Mouse (Mus musculus): Measurements from ENCODE around the gene Rnf43. TPM values are rescaled to one million over a fixed set of nuclear protein-coding genes. Genes with fewer than 3 reads are reported as not detected.

Rnf43 gene
- polyA plus RNA-seq, 1 experiment from 2014 or later: 3.2 TPM

DNA sequence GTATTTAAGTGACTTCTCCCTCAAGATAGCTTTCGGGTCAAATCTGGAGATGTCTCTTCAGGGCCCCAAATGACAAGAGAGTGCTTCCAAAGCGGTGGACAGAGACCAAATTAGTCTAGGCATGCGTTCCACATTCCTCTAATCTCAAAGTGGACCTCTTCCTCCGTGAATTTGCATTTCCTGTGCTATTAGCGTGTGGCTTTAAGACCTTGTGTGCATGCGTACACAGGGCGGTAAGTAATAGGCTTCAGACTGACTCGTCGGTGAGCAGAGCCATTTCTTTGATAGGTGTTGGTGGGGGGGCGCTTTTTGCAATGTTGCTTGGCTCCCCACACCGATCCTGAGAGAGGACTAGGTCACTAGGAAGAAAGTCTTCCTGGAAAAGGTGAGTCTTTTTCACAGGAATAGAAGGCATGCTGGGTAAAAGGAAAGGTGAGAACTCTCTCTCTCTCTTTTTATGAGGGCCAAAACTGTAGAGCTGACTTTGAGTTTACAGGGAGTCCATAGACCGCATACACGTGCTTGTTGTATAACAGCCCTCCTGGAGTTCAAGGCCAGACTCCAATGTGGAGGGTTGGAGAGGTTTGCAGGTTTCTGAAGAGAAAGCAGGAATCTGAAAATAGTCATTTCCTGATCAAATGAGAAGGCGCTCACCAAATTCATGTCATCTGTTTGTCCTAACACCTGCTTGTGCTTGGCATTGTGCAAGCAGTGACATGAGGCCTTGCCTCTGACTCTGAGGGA is 39.5 kb downstream of the Rnf43 start:
- no peaks in the 10 kb centered on the region; the same call in 1 of the 2 replicates for H3K4me1 ChIP-seq
- H3K36me3 ChIP-seq (replicated peaks): 0 out of 2 replicates have a peak, but pooled peaks cover 4% of the 10 kb centered on the region
- H3K9me3 ChIP-seq: no peaks in the 10 kb centered on the region
- WGBS: 85% methylated on average over 14 of the region's 14 CpGs
- no peak overlapping the region for H3K4me3 ChIP-seq
- H3K27me3 ChIP-seq (replicated peaks; ENCODE audit: low read depth, poor library complexity, severe bottlenecking): no peaks in the 10 kb centered on the region
- no peak overlapping the region for H3K27ac ChIP-seq (replicated peaks)
- no peak for DNase-seq (ENCODE audit: low spot score)

DNA sequence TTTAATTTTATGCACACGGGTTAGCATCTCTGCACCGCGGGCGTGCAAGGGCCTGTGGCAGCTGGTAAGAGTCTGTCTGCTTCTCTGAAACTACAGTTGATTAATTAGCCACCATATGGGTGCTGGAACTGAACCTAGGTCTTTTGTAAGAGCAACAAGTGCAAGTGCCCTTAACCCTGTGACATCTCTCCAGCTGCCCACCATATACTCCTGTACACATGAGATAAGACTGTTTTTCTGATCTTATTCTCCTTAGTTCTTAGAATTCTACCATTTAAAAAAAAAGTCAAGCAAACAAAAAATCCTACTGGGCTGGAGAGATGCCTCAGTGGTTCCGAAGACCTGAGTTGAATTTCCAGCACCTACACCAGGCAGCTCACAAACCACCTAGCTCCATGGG is 41.1 kb downstream of the Rnf43 start:
- no peak for DNase-seq (ENCODE audit: low spot score)
- Histone ChIP-seq H3K9me3 (no peaks in the 10 kb centered on the region), H3K36me3 (replicated peaks) (0 out of 2 replicates have a peak, but pooled peaks cover 4% of the 10 kb centered on the region), H3K27me3 (replicated peaks; ENCODE audit: low read depth, poor library complexity, severe bottlenecking) (peaks cover 12% of the 10 kb centered on the region), H3K27ac (replicated peaks) (no peak overlapping the region), H3K4me1 (peaks cover 6% of the 10 kb centered on the region), H3K4me3 (no peak overlapping the region)
- 91% methylated on average over 5 of the region's 5 CpGs for WGBS

DNA sequence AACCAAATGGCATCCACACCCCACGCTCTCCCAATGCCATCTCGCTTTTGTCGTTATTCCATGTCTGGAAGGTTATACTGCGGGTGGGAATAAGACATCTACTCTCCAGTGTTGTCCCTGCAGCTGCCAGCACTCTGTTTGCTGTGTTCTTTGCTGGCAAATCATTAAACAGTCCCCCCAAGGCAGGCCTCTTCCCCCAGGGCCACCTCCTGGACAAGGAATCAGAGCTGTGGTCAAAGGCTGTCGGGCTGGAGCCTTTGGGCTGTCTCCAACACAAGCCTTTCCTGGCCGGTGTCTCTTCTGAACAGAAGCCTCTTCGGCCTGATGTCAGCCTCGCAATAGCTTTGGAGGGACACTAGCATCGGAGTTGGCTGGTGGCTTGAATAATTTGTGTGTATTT is 41.8 kb downstream of the Rnf43 start:
- H3K4me1 ChIP-seq: peaks cover 6% of the 10 kb centered on the region
- no peak overlapping the region for H3K4me3 ChIP-seq
- H3K36me3 ChIP-seq (replicated peaks): 0 out of 2 replicates have a peak, but pooled peaks cover 4% of the 10 kb centered on the region
- H3K27ac ChIP-seq (replicated peaks): no peak overlapping the region
- peaks cover 18% of the 10 kb centered on the region for H3K27me3 ChIP-seq (replicated peaks; ENCODE audit: low read depth, poor library complexity, severe bottlenecking)
- no peaks in the 10 kb centered on the region for H3K9me3 ChIP-seq
- DNase-seq (ENCODE audit: low spot score): no peak
- WGBS: 90% methylated on average over 9 of the region's 9 CpGs

DNA sequence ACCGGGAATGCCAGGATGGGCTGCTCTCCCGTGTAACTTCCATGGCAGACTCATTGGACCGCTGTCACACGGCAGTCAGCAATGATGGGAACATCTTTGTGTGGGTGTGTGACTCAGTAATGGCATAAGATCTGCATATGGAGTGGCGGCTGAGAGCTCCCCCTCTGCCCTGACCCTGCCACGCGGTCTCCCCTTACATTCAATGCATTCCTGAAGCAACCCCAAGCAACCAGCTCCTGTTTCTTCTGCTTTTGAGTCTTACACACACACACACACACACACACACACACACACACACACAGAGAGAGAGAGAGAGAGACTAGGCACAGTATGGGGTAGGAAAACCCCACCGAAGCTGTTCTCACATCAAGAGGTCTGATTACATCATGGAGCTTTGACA is 45.0 kb downstream of the Rnf43 start:
- Histone ChIP-seq H3K27ac (replicated peaks) (peak overlapping the region; percentile 5; the same call in 1 of the 2 replicates), H3K4me1 (peaks cover 29% of the 10 kb centered on the region)
- DNase-seq (ENCODE audit: low spot score): no peak

DNA sequence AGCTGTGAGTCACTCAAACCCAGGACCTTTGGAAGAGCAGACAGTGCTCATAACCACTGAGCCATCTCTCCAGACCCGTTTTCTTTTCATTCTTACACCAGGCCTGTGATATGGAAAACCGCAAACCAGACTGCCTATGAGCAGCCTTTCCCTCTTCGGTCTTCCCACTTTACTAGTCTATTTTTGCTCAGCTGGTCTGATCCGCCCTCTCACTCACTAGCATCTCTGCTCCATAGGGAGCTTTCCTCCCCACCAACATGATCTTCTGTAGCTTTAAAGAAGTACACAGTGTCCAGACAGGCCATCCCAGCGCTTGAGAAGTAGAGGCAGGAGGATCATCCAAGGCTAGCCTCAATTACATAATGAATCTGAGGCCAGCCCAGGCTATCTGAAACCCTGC is 46.5 kb downstream of the Rnf43 start:
- Histone ChIP-seq H3K9me3 (no peaks in the 10 kb centered on the region), H3K27ac (replicated peaks) (peak overlapping the region; percentile 74; the same call in 1 of the 2 replicates), H3K36me3 (replicated peaks) (0 out of 2 replicates have a peak, but pooled peaks cover 4% of the 10 kb centered on the region), H3K4me3 (peak overlapping the region; percentile 51; the same call in 1 of the 2 replicates), H3K27me3 (replicated peaks; ENCODE audit: low read depth, poor library complexity, severe bottlenecking) (peaks cover 42% of the 10 kb centered on the region), H3K4me1 (peaks cover 29% of the 10 kb centered on the region)
- DNase-seq (ENCODE audit: low spot score): no peak
- 80% methylated on average over 5 of the region's 5 CpGs for WGBS

More for the DNA sequence above, 45.0 kb downstream of the Rnf43 start:
- Histone ChIP-seq H3K36me3 (replicated peaks) (0 out of 2 replicates have a peak, but pooled peaks cover 4% of the 10 kb centered on the region), H3K4me3 (no peak overlapping the region), H3K27me3 (replicated peaks; ENCODE audit: low read depth, poor library complexity, severe bottlenecking) (peaks cover 42% of the 10 kb centered on the region), H3K9me3 (no peaks in the 10 kb centered on the region)
- 55% methylated on average over 8 of the region's 8 CpGs for WGBS

DNA sequence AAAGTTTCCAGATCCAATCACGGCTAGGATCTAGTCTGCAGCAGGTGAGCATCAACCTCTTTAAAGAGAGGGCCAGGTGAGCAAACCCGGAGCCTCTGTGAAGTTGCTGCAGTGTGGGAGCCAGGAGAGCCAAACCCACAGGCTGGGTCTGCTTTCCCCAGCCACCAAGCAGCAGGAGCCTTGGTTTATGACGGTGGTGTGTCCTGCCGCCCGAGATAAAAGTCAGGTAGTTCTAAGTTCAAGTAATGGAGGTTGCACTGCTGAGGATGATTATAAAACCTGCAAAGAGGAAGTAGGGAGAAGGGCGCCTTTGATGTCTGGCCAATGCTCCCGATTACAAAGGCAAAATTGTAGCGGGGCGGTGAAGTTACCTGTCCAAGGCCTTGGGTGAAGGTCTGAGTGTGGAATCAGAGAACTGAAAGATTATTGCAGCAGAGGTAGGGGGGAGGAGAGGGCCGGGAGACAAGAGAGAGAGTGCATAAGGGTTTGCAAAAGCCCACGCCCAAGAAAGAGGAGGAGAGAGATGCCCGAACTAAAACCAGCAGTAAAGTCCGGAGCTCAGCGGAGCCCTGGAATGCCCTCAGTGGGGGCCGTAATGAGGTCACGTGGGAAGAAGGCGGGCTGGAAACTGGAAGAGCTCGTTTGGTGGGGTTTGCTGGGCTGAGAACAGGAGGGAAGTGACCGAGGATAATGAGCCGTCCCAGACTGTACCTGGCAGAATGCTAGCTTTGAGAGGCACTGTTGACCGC is 47.2 kb downstream of the Rnf43 start:
- 7% methylated on average over 21 of the region's 21 CpGs for WGBS
- Histone ChIP-seq H3K4me1 (peaks cover 29% of the 10 kb centered on the region), H3K9me3 (no peaks in the 10 kb centered on the region), H3K27me3 (replicated peaks; ENCODE audit: low read depth, poor library complexity, severe bottlenecking) (peaks cover 42% of the 10 kb centered on the region), H3K27ac (replicated peaks) (peak overlapping the region; percentile 74), H3K4me3 (peak overlapping the region; percentile 51), H3K36me3 (replicated peaks) (0 out of 2 replicates have a peak, but pooled peaks cover 4% of the 10 kb centered on the region)
- DNase-seq (ENCODE audit: low spot score): peak; percentile 82

DNA sequence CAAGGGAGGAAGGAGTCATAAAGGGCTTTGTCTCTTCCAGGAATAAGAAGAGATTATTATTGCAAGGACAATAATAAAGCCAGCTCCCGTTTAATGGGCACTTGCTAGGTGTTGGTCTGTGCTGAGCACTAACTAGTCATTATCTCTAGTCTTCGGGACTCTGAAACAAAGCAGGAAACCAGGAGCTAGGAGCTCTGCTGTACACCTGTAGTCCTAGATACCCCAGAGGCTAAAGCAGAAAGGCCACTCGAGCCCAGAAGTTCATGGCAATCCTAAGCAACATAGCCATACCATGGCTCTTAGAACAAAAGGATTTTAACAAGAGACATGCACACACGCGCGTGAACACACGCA is 47.7 kb downstream of the Rnf43 start:
- H3K4me1 ChIP-seq: peaks cover 29% of the 10 kb centered on the region
- H3K27ac ChIP-seq (replicated peaks): peak overlapping the region; percentile 74
- 47% methylated on average over 7 of the region's 7 CpGs for WGBS
- peaks cover 42% of the 10 kb centered on the region for H3K27me3 ChIP-seq (replicated peaks; ENCODE audit: low read depth, poor library complexity, severe bottlenecking)
- 0 out of 2 replicates have a peak, but pooled peaks cover 4% of the 10 kb centered on the region for H3K36me3 ChIP-seq (replicated peaks)
- H3K4me3 ChIP-seq: peak overlapping the region; percentile 51
- no peak for DNase-seq (ENCODE audit: low spot score)
- H3K9me3 ChIP-seq: no peaks in the 10 kb centered on the region

DNA sequence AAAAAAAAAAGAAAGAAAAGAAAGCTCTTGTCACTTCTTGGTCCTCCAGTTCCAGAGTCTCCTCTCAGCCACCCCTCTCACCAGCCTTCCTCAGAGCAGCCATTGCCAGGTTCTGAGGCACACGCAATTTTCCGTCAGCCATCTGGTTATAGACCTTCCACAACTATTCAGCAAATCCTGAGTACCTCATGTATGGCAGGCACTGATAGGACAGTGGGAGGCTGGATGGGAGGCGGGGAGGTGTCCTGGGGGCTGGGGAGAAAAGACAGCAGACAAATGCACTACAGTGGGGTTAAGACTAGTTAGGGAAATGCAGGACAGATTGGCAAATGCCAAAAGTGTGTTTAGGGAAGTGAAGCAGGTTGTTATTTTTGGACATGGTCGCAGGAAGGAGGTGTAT is 49.7 kb downstream of the Rnf43 start:
- Histone ChIP-seq H3K4me1 (peaks cover 29% of the 10 kb centered on the region), H3K27ac (replicated peaks) (no peak overlapping the region), H3K27me3 (replicated peaks; ENCODE audit: low read depth, poor library complexity, severe bottlenecking) (peaks cover 42% of the 10 kb centered on the region), H3K36me3 (replicated peaks) (no peaks in the 10 kb centered on the region), H3K4me3 (no peak overlapping the region), H3K9me3 (no peaks in the 10 kb centered on the region)
- no peak for DNase-seq (ENCODE audit: low spot score)
- WGBS: 82% methylated on average over 4 of the region's 4 CpGs

DNA sequence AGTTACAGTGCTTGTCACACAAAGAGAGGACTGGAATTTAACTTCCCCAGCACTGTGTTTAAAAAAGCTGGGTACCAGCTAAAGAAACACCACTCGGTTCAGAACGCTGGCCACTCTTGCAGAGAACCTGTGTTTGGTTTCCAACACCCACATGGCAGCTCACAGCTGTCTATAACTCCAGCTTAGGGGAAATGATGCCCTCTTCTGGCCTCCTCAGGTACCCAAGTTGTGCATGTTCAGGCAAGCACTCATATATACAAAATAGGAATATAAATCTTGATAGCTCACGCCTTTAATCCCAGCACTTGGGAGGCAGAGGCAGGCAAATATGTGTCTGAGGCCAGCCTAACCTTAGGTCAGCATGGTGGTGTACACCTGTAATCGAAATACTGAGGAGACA is 53.5 kb downstream of the Rnf43 start:
- DNase-seq (ENCODE audit: low spot score): no peak
- peaks cover 7% of the 10 kb centered on the region for H3K27me3 ChIP-seq (replicated peaks; ENCODE audit: low read depth, poor library complexity, severe bottlenecking)
- no peak overlapping the region for H3K27ac ChIP-seq (replicated peaks)
- WGBS: 86% methylated on average over 4 of the region's 4 CpGs
- H3K9me3 ChIP-seq: no peaks in the 10 kb centered on the region
- H3K36me3 ChIP-seq (replicated peaks): peaks cover 4% of the 10 kb centered on the region; the same call in 1 of the 2 replicates
- H3K4me3 ChIP-seq: no peak overlapping the region
- H3K4me1 ChIP-seq: peaks cover 6% of the 10 kb centered on the region; the same call in 1 of the 2 replicates

DNA sequence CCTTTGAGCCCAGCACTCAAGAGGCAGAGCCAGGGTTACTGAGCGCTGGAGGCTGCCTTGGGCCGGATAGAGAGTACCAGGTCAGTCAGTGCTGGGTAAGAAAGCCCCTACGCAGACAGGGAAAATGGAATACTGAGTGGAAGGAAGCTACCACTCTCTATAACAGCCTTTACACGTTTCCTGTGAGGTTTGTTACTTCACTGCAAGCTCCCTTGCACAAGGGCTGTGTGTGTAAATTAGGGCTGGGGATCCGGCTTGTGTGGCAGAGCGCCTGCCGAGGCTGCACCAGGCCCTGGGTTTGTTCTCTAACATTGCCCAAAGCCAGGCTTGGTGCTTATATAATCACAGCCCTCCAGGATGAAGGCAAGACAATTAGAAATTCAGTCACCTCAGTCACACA is 57.0 kb downstream of the Rnf43 start:
- WGBS: 70% methylated on average over 7 of the region's 7 CpGs
- H3K27ac ChIP-seq (replicated peaks): no peak overlapping the region

DNA sequence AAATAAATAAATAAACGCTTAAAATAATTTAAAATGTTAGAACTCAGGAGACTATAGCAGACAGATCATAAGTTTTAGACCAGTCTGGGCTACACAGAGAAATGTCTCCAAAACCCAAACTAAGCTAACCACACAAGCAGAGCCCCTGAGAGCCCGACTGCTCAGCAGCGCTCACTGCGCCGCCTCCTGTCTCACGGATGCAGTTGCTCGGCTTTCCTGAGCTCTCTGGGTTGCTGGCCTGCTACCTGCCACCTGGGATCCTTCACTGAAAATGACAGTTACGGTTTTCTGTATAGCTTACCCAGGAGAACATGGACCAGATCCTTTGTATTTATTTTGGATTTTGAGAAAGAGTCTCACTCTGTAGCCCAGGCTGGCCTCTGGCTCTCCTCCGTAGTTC is 57.8 kb downstream of the Rnf43 start:
- H3K27ac ChIP-seq (replicated peaks): no peak overlapping the region
- no peak overlapping the region for H3K4me3 ChIP-seq
- 51% methylated on average over 9 of the region's 9 CpGs for WGBS
- DNase-seq (ENCODE audit: low spot score): no peak
- H3K36me3 ChIP-seq (replicated peaks): peaks cover 4% of the 10 kb centered on the region; the same call in 1 of the 2 replicates
- peaks cover 12% of the 10 kb centered on the region for H3K4me1 ChIP-seq
- H3K9me3 ChIP-seq: no peaks in the 10 kb centered on the region
- no peaks in the 10 kb centered on the region; the same call in 1 of the 2 replicates for H3K27me3 ChIP-seq (replicated peaks; ENCODE audit: low read depth, poor library complexity, severe bottlenecking)

More for the DNA sequence above, 57.0 kb downstream of the Rnf43 start:
- Histone ChIP-seq H3K4me1 (peaks cover 4% of the 10 kb centered on the region; the same call in 1 of the 2 replicates), H3K27me3 (replicated peaks; ENCODE audit: low read depth, poor library complexity, severe bottlenecking) (no peaks in the 10 kb centered on the region; the same call in 1 of the 2 replicates), H3K9me3 (no peaks in the 10 kb centered on the region), H3K36me3 (replicated peaks) (peaks cover 4% of the 10 kb centered on the region; the same call in 1 of the 2 replicates), H3K4me3 (no peak overlapping the region)
- DNase-seq (ENCODE audit: low spot score): no peak

DNA sequence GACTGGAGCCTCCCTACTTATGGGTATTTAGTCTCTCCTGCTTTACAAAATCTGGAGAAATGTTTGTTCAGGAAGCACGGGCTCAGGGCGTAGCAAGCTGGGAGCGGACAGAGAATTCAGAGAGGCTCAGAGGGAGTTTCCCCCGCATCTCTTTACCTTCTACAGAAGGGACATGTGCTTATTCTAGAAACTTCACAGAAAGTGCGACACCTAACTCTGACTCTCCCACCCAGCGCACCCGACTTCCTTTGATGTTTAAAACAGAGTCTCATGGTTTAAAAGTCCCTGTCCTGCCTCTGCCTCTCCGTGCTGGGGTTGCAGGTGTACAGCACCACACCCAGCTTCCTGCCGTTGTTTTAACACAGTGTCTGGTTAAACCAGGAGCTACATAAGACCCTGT is 58.3 kb downstream of the Rnf43 start:
- no peaks in the 10 kb centered on the region; the same call in 1 of the 2 replicates for H3K27me3 ChIP-seq (replicated peaks; ENCODE audit: low read depth, poor library complexity, severe bottlenecking)
- H3K4me3 ChIP-seq: no peak overlapping the region
- DNase-seq (ENCODE audit: low spot score): no peak
- no peak overlapping the region for H3K27ac ChIP-seq (replicated peaks)
- peaks cover 17% of the 10 kb centered on the region for H3K4me1 ChIP-seq
- no peaks in the 10 kb centered on the region for H3K9me3 ChIP-seq
- H3K36me3 ChIP-seq (replicated peaks): peaks cover 4% of the 10 kb centered on the region; the same call in 1 of the 2 replicates
- 80% methylated on average over 9 of the region's 9 CpGs for WGBS
